Mouse (Mus musculus) midbrain, embryonic 10.5 days (tissue): ENCODE data around the gene Il13ra2. TPM values are rescaled to one million over a fixed set of nuclear protein-coding genes. Genes with fewer than 3 reads are reported as not detected.
"Not testable (repeated sequence)": the region's sequence is repeated elsewhere in the genome, so short reads cannot be mapped to it uniquely, and the experiment has no call there.

Experiments used
- DNase-seq: peaks from one replicate; pipeline ENCODE4 v3.0.0-alpha.2; 2017; ENCODE audit warnings: low spot score
- H3K27ac ChIP-seq: fragments of 300-500 bp; sonication (generic); replicated peaks from 2 replicates; pipeline ENCODE4 v1.5.1; 2016; ENCODE audit warnings: mild to moderate bottlenecking
- H3K27me3 ChIP-seq: fragments of 300-500 bp; sonication (generic); 2 replicates; pipeline ENCODE4 v1.6.1; 2016; ENCODE audit warnings: low read depth, mild to moderate bottlenecking; ENCODE audit not compliant: poor library complexity, severe bottlenecking
- H3K36me3 ChIP-seq: fragments of 300-500 bp; sonication (generic); 2 replicates; pipeline ENCODE4 v1.6.1; 2016; ENCODE audit warnings: mild to moderate bottlenecking, moderate library complexity
- H3K4me1 ChIP-seq: fragments of 300-500 bp; sonication (generic); 2 replicates; pipeline ENCODE4 v1.6.1; 2016
- H3K4me3 ChIP-seq: fragments of 300-500 bp; sonication (generic); 2 replicates; pipeline ENCODE4 v1.5.1; 2016; ENCODE audit warnings: mild to moderate bottlenecking, moderate library complexity
- H3K9me3 ChIP-seq: fragments of 300-500 bp; sonication (generic); replicated peaks from 2 replicates; pipeline ENCODE4 v1.6.1; 2016; ENCODE audit warnings: mild to moderate bottlenecking
- WGBS: fragments of 180-500 bp; shearing (Covaris S2); methylation state at CpG from one replicate; pipeline ENCODE4 v1.1.7; 2016; 5-methylcytosine and 5-hydroxymethylcytosine counted together
- polyA plus RNA-seq: library from polyadenylated mRNA; unstranded; fragments of >200 nt; fragmentation: Nextera tagmentation; extraction: Ambion mirVana; gene quantifications from 2 replicates; pipeline ENCODE4 v1.2.1, GENCODE M21; 2016

The Il13ra2 gene
- polyA plus RNA-seq: not detected in 2 replicates

DNA sequence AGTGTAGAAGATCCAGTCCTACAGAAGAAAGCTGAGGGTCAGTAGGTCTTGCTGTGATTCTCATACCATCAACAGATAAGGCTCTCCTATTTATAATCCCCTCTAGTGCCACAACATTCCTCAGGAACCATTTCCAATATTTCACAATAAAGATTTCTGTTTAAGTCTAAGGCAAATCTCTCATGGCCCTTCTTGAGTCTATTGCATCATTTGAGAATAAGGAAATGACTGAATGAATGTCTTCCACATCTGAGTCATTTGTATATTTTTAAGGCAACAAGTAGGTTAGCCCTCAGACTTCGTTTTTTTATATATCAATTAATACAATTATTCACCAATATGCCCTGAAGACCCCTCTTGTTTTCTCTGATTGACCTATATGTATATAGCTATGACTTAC is at the start of gene Il13ra2:
Gene Il13ra2, minus strand, starts transcription at position 64 of the 400 bp plus-strand sequence.
- no peak for DNase-seq
- Histone ChIP-seq H3K27me3 (no peaks in the 10 kb centered on the region), H3K4me1 (no peaks in the 10 kb centered on the region), H3K36me3 (no peaks in the 10 kb centered on the region), H3K9me3 (no peaks in the 10 kb centered on the region), H3K4me3 (no peak within 1 kb of the TSS), H3K27ac (no peak within 1 kb of the TSS)
- 53% methylated on average over 1 of the region's 1 CpGs for WGBS

DNA sequence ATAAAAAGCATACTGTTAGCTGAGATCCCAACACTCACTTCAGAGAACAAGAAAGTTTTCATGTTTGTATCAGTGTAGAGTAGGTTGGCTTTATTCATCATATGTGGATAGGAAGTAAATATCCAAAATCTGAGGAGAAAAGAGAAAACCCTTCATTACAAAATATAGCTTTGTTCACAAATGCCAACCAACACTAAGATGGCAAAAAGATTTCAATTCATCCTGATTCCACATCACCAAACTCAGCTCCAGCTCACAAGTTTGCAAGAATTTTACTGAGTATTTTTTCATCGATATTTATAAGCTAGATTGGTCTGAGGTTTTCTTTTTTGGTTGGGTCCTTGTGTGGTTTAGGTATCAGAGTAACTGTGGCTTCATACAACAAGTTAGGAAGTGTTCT is 24.6 kb upstream of the Il13ra2 start, which contains the start of gene Vmn1r239-ps:
Gene Vmn1r239-ps, minus strand, starts transcription at position 101 of the 400 bp plus-strand sequence.
- not testable (repeated sequence) for H3K36me3 ChIP-seq, H3K27me3 ChIP-seq, H3K4me1 ChIP-seq, H3K4me3 ChIP-seq, H3K27ac ChIP-seq, H3K9me3 ChIP-seq, DNase-seq
- 91% methylated on average over 1 of the region's 1 CpGs for WGBS

DNA sequence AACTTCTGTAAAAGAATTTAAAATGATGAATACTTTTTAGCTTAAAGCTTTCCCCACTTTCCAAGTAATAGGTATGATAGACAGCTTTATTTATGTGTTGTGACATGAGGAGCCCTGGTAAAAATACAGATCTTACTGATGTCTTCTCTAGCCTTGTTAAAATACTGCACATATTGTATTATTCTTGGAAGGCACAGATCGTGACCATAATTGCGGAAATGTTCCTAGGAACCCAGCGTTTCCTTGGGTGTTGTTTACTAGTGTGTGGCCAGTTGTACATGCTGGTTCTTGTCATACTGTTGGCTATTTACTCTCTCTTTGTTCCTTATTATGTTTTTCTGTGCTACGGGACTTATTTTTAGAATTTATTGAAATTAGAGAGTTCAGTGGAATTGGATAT is 14.4 kb upstream of the Il13ra2 start:
- DNase-seq: no peak
- Histone ChIP-seq H3K9me3 (no peaks in the 10 kb centered on the region), H3K4me3 (no peak overlapping the region), H3K27ac (no peak overlapping the region), H3K27me3 (no peaks in the 10 kb centered on the region), H3K36me3 (no peaks in the 10 kb centered on the region), H3K4me1 (no peaks in the 10 kb centered on the region)
- 91% methylated on average over 4 of the region's 4 CpGs for WGBS

DNA sequence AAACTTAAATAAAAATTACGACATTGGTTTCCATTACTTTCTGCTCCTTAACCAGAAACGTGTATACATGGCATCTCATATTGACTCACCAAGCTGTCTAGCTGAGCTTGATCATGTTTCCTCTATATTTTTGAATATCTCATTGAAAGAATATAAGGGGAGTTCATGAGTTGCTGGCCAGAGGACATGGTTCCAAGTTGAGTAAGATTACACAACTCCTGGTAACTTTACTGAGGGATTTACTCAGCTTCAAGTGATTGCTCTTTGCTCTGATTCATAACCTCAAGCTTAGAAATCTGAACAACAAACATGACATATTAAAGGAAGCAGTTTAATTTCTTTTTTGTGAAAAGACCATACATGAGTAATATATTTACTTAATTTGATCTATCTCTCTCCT is 6.4 kb upstream of the Il13ra2 start:
- Histone ChIP-seq H3K27ac (no peak overlapping the region), H3K36me3 (no peaks in the 10 kb centered on the region), H3K4me1 (no peaks in the 10 kb centered on the region), H3K9me3 (no peaks in the 10 kb centered on the region), H3K27me3 (no peaks in the 10 kb centered on the region), H3K4me3 (no peak overlapping the region)
- no peak for DNase-seq
- 90% methylated on average over 2 of the region's 2 CpGs for WGBS

DNA sequence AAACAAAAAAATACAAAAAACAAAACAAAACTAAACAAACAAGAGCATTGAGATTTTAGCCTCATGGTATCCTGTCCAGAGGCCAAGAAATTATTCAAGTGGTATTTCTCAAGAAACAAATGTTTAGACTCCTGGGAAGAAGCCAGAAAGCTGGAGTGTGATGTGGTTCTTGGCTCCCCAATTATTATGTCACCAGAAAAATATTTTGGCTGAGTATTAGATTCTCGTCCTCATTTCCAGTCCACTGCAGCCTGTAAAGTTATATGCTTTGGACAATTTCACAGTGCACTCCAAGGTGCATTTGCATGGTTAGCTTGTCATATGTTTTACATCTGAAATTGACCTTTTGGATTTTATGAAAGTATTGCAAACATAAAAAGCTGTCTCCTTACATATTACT is 761 bp upstream of the Il13ra2 start:
- Histone ChIP-seq H3K4me1 (no peaks in the 10 kb centered on the region), H3K36me3 (no peaks in the 10 kb centered on the region), H3K4me3 (no peak overlapping the region), H3K27ac (no peak overlapping the region), H3K27me3 (no peaks in the 10 kb centered on the region), H3K9me3 (no peaks in the 10 kb centered on the region)
- WGBS: 70% methylated on average over 1 of the region's 1 CpGs
- DNase-seq: no peak

DNA sequence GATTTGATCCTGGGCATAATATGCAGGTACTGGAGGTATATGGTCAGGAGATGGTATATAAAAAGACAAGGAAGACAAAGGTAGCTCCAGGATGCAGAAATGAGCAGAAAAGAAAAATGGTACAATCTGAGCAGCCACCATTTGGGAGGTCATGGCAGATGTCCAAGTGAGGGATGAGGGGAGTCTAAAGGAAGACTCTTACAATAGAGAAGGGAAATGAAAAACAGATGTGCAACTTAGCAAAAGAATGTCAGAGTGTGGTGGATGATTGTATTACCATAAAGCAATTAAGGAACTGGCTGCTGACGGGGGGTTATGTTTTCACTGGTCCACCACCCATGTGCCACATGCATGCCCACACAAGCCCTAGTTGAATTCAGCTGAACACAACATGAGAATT is 35.5 kb downstream of the Il13ra2 start:
- H3K4me1 ChIP-seq: no peaks in the 10 kb centered on the region
- no peak overlapping the region for H3K27ac ChIP-seq
- WGBS: 90% methylated on average over 1 of the region's 1 CpGs
- H3K27me3 ChIP-seq: no peaks in the 10 kb centered on the region
- no peak overlapping the region for H3K4me3 ChIP-seq
- H3K36me3 ChIP-seq: no peaks in the 10 kb centered on the region
- DNase-seq: no peak
- no peaks in the 10 kb centered on the region for H3K9me3 ChIP-seq

DNA sequence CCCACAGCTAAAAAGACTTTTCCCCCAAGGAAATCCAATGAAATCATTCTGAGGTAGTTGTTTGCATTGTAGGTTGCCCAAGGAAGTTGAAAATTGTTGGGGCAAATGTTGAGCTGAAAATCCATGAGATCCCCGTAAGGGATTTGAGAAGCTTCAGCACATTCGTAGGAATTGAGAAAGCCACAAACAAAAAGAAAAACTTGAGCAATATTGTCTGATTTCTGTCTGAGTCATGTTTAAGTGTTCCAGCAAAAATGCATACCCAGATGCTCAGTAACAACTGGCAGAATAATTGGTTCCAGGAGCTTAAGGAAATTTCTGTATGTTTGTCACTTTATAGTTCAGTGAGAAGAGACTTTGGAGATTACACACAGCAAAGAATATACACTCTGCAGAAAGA is 79.8 kb downstream of the Il13ra2 start:
- H3K27me3 ChIP-seq: no peaks in the 10 kb centered on the region
- WGBS: 88% methylated on average over 2 of the region's 2 CpGs
- no peak overlapping the region for H3K27ac ChIP-seq
- no peaks in the 10 kb centered on the region for H3K9me3 ChIP-seq
- DNase-seq: no peak
- no peaks in the 10 kb centered on the region for H3K36me3 ChIP-seq
- H3K4me3 ChIP-seq: no peak overlapping the region
- no peaks in the 10 kb centered on the region for H3K4me1 ChIP-seq

Other genes starting within 250 kb of the Il13ra2 start
- not detected in 2 replicates for gene Vmn1r239-ps, start 24.5 kb upstream of the Il13ra2 start, polyA plus RNA-seq
- 4.9 and 5.9 TPM in 2 replicates for gene Lrch2, start 124.9 kb upstream of the Il13ra2 start, polyA plus RNA-seq